8 mouse cellular contexts compared by ENCODE assay signal in the genomic region with DNA sequence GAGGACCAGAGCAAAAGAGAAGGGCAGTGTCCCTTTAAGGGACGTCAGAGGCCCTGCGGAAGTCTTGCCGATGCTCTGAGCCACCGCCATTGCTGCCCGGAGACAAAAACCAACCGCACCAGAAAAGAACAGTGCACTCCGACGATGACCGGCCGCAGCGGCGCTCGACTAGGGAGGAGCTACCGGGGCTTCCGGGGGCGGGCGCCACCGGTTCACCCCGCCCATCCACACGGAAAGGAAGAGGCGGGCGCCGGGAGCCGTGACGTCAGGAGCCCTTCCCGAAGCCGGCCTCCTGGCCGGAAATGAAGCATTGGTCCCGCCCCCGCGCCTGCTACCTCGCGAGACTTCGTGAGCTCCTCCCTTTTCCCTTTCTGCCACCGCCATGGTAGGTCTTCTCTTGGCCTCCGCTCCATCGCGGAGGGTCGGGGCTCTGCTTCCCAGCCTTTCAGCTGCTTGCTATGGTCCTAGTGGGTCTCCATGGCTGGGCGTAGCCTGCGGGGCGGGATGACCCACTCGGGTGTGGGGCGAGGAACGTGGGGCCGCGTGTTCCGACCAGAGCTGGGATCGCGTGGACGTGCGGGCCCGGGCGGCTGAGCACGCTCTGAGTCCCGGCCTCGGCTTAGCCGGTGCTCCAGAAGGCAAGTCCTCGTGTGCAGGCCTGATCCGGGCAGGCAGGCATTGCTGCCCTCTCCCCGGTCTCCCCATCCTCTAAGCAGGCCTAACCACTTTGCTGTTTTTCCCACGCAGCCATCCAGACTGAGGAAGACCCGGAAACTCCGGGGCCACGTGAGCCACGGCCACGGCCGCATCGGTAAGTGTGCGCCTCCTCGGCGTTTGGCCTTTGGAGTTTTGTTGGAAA. TPM values are rescaled to one million over a fixed set of nuclear protein-coding genes. Genes with fewer than 3 reads are reported as not detected.
DNase-seq lines count a peak whose midpoint lies in the region; ATAC-seq and TF ChIP-seq lines count a peak whose summit lies in the region.

A gene (plus strand): TSS at position 310 of the 859 bp plus-strand sequence.

- WGBS in forebrain, embryonic 11.5 days = under 1% methylated on average over 71 of the region's 72 CpGs
- under 1% methylated on average over 71 of the region's 72 CpGs for WGBS in heart, embryonic 16.5 days
- under 1% methylated on average over 72 of the region's 72 CpGs for WGBS in liver, embryonic 15.5 days (ENCODE audit: insufficient replicate concordance)
- under 1% methylated on average over 72 of the region's 72 CpGs for WGBS in neural tube, embryonic 12.5 days

- no peaks in the 10 kb centered on the region for H3K27me3 ChIP-seq in CH12.LX (replicated peaks)
- no peaks in the 10 kb centered on the region for H3K27me3 ChIP-seq in forebrain, embryonic 11.5 days (ENCODE audit: control insufficient read depth, insufficient read depth, low read length)
- no peaks in the 10 kb centered on the region for H3K27me3 ChIP-seq in heart, embryonic 16.5 days (ENCODE audit: control insufficient read depth, insufficient read depth, low read length)
- H3K27me3 ChIP-seq in liver, embryonic 15.5 days = no peaks in the 10 kb centered on the region
- no peaks in the 10 kb centered on the region for H3K27me3 ChIP-seq in neural tube, embryonic 12.5 days (replicated peaks)

- H3K36me3 ChIP-seq in CH12.LX (replicated peaks in 1 of 2; ENCODE audit: control insufficient read depth in 1 of 2, insufficient read depth in 1 of 2, low read length in 1 of 2) = peaks cover 39 to 44% of the 10 kb centered on the region in 2 experiments
- H3K36me3 ChIP-seq in forebrain, embryonic 11.5 days (ENCODE audit: control insufficient read depth, insufficient read depth, low read length) = peaks cover 6% of the 10 kb centered on the region; the same call in 1 of the 2 replicates
- peaks cover 35% of the 10 kb centered on the region for H3K36me3 ChIP-seq in heart, embryonic 16.5 days (ENCODE audit: control insufficient read depth, insufficient read depth)
- H3K36me3 ChIP-seq in liver, embryonic 15.5 days (replicated peaks) = peaks cover 40% of the 10 kb centered on the region
- H3K36me3 ChIP-seq in neural tube, embryonic 12.5 days = peaks cover 31% of the 10 kb centered on the region

- H3K4me2 ChIP-seq in CH12.LX (ENCODE audit: insufficient read depth, low read depth, poor library complexity, severe bottlenecking) = peak within 1 kb of the TSS; percentile 92
- peak within 1 kb of the TSS; percentile 93 for H3K4me2 ChIP-seq in forebrain, embryonic 11.5 days (ENCODE audit: low read depth, low read length, severe bottlenecking)
- peak within 1 kb of the TSS; percentile 93 for H3K4me2 ChIP-seq in heart, embryonic 16.5 days (ENCODE audit: low read depth, low read length)
- peak within 1 kb of the TSS; percentile 80 for H3K4me2 ChIP-seq in liver, embryonic 15.5 days
- peak within 1 kb of the TSS; percentile 94 for H3K4me2 ChIP-seq in neural tube, embryonic 12.5 days (replicated peaks)

- H3K79me2 ChIP-seq in CH12.LX (replicated peaks; ENCODE audit: control insufficient read depth, extremely low read depth, insufficient read depth, poor library complexity, severe bottlenecking) = peaks cover 36% of the 10 kb centered on the region

- DNase-seq in CH12.LX (ENCODE audit: extremely low read depth) = peak; percentile 96
- peak; percentile 96 for DNase-seq in c-Kit-positive CD71-positive TER-119-negative erythroid progenitor cells, embryonic 14.5 days (ENCODE audit: low read depth)
- DNase-seq in forebrain, embryonic 11.5 days (ENCODE audit: low spot score) = peak; percentile 99
- DNase-seq in kidney, postnatal 36 days = peak; percentile 98 to 99
- DNase-seq in telencephalon, adult 2 months (ENCODE audit: low read depth, low spot score) = peak; percentile 94

- peak within 1 kb of the TSS; percentile 83 to 100 (median 97) for H3K4me3 ChIP-seq in CH12.LX (replicated peaks in 1 of 3; ENCODE audit: low read depth in 2 of 3, low read length in 2 of 3, poor library complexity in 1 of 3)
- peak within 1 kb of the TSS; percentile 95 for H3K4me3 ChIP-seq in forebrain, embryonic 11.5 days (ENCODE audit: low read depth, low read length)
- peak within 1 kb of the TSS; percentile 61 for H3K4me3 ChIP-seq in heart, embryonic 16.5 days (ENCODE audit: low read length)
- peak within 1 kb of the TSS; percentile 98 for H3K4me3 ChIP-seq in liver, embryonic 15.5 days (replicated peaks)
- peak within 1 kb of the TSS; percentile 86 for H3K4me3 ChIP-seq in neural tube, embryonic 12.5 days

- dilution Hi-C loops in CH12.LX (cut with MboI; ENCODE audit: extremely low pct_ligation_motif_present, extremely low pct_unique_long_range_greater_than_20kb, low sequenced_read_pairs) = no loop called here

- H3K9me3 ChIP-seq in CH12.LX (replicated peaks; ENCODE audit: low read length) = no peaks in the 10 kb centered on the region
- no peaks in the 10 kb centered on the region for H3K9me3 ChIP-seq in forebrain, embryonic 11.5 days (ENCODE audit: control insufficient read depth, low read length)
- no peaks in the 10 kb centered on the region for H3K9me3 ChIP-seq in heart, embryonic 16.5 days (replicated peaks; ENCODE audit: control insufficient read depth, low read length)
- H3K9me3 ChIP-seq in liver, embryonic 15.5 days (replicated peaks) = no peaks in the 10 kb centered on the region
- no peaks in the 10 kb centered on the region for H3K9me3 ChIP-seq in neural tube, embryonic 12.5 days

- TF ChIP-seq EP300 in CH12.LX (IDR thresholded peaks at IDR 0.05; ENCODE audit: low read length) = no peak

- in situ Hi-C loops in CH12.LX (cut with MboI; ENCODE audit: low pct_ligation_motif_present, low pct_unique_long_range_greater_than_20kb, low sequenced_read_pairs) = no loop called here

- H3K4me1 ChIP-seq in CH12.LX (ENCODE audit: control insufficient read depth in 1 of 2, insufficient read depth in 2 of 2) = peaks cover 4 to 52% of the 10 kb centered on the region in 2 experiments; a peak in 3 of 4 replicates
- H3K4me1 ChIP-seq in forebrain, embryonic 11.5 days (replicated peaks; ENCODE audit: control insufficient read depth, insufficient read depth, low read length) = peaks cover 8% of the 10 kb centered on the region
- peaks cover 23% of the 10 kb centered on the region for H3K4me1 ChIP-seq in heart, embryonic 16.5 days (ENCODE audit: control insufficient read depth, insufficient read depth, low read length)
- peaks cover 54% of the 10 kb centered on the region for H3K4me1 ChIP-seq in liver, embryonic 15.5 days (replicated peaks)
- H3K4me1 ChIP-seq in neural tube, embryonic 12.5 days = peaks cover 23% of the 10 kb centered on the region

- no peak for TF ChIP-seq CTCF in CH12.LX (conservative IDR thresholded peaks at IDR 0.05 in 1 of 2, IDR thresholded peaks at IDR 0.05 in 1 of 2; ENCODE audit: low read depth in 2 of 2, low read length in 2 of 2)

- peak; percentile 95 for ATAC-seq in forebrain, embryonic 11.5 days (replicated peaks; ENCODE audit: low FRiP score)
- ATAC-seq in heart, embryonic 16.5 days (replicated peaks; ENCODE audit: extremely low read depth, insufficient read depth, low FRiP score) = peak; percentile 94
- peak; percentile 91 for ATAC-seq in liver, embryonic 15.5 days (ENCODE audit: insufficient read depth)
- peak; percentile 95 for ATAC-seq in neural tube, embryonic 12.5 days (ENCODE audit: low FRiP score, low read depth)

- H3K9ac ChIP-seq in CH12.LX (ENCODE audit: insufficient read depth, low read depth) = peak within 1 kb of the TSS; percentile 94
- peak within 1 kb of the TSS; percentile 98 for H3K9ac ChIP-seq in forebrain, embryonic 11.5 days (ENCODE audit: low read length)
- H3K9ac ChIP-seq in heart, embryonic 16.5 days (ENCODE audit: low read length) = peak within 1 kb of the TSS; percentile 87
- H3K9ac ChIP-seq in liver, embryonic 15.5 days = peak within 1 kb of the TSS; percentile 97
- peak within 1 kb of the TSS; percentile 94 for H3K9ac ChIP-seq in neural tube, embryonic 12.5 days

- no peak for TF ChIP-seq RAD21 in CH12.LX (IDR thresholded peaks at IDR 0.05; ENCODE audit: low read depth, low read length)

- peak within 1 kb of the TSS; percentile 80 for H3K27ac ChIP-seq in CH12.LX (ENCODE audit: insufficient read depth, low read depth)
- H3K27ac ChIP-seq in forebrain, embryonic 11.5 days (ENCODE audit: low read depth, low read length) = peak within 1 kb of the TSS; percentile 93
- H3K27ac ChIP-seq in heart, embryonic 16.5 days (ENCODE audit: low read length) = peak within 1 kb of the TSS; percentile 98
- peak within 1 kb of the TSS; percentile 98 for H3K27ac ChIP-seq in liver, embryonic 15.5 days (replicated peaks)
- peak within 1 kb of the TSS; percentile 89 for H3K27ac ChIP-seq in neural tube, embryonic 12.5 days

- peak; percentile 99 for TF ChIP-seq POLR2A in CH12.LX (IDR thresholded peaks at IDR 0.05; ENCODE audit: low read depth, low read length)

TF ChIP-seq in CH12.LX, 34 proteins besides CTCF, POLR2A, EP300 and RAD21 (continues in another document):
- TF ChIP-seq CHD2 (IDR thresholded peaks at IDR 0.05; ENCODE audit: low read length) (peak; percentile 98), PAX5 (IDR thresholded peaks at IDR 0.05; ENCODE audit: low read length) (no peak), ZMIZ1 (IDR thresholded peaks at IDR 0.05; ENCODE audit: low read depth, low read length) (peak; percentile 86; the same call in 1 of the 2 replicates), ZNF384 (IDR thresholded peaks at IDR 0.05; ENCODE audit: low read depth, low read length) (no peak), KAT2A (IDR thresholded peaks at IDR 0.05; ENCODE audit: insufficient replicate concordance, low read length) (peak; percentile 83; the same call in 1 of the 2 replicates), POLR2AphosphoS2 (IDR thresholded peaks at IDR 0.05; ENCODE audit: low read depth, low read length) (peak; percentile 96), ELF1 (IDR thresholded peaks at IDR 0.05; ENCODE audit: low read depth, low read length) (peak; percentile 95), TCF12 (IDR thresholded peaks at IDR 0.05; ENCODE audit: low read depth, low read length) (peak; percentile 95), NELFE (IDR thresholded peaks at IDR 0.05; ENCODE audit: low read depth, low read length) (peak; percentile 97), MYC (IDR thresholded peaks at IDR 0.05; ENCODE audit: low read depth, low read length) (peak; percentile 83), BHLHE40 (IDR thresholded peaks at IDR 0.05; ENCODE audit: low read depth, low read length) (no peak; the same call in 1 of the 2 replicates), MAX (IDR thresholded peaks at IDR 0.05; ENCODE audit: low read length) (no peak; the same call in 1 of the 2 replicates), SMC3 (IDR thresholded peaks at IDR 0.05; ENCODE audit: low read depth, low read length) (no peak)

RNA-seq across cellular contexts. Expression of the gene that starts here (rescaled TPM):
- total RNA-seq in CH12.LX (2012; rRNA removed) = 1,338 and 1,365 TPM in 2 replicates
- 929 and 1,216 TPM in 2 replicates for total RNA-seq in CH12.LX (2014; rRNA removed)
- 230 and 249 TPM in 2 replicates for polyA plus RNA-seq in CH12.LX (2012; ENCODE audit: insufficient read length, low read depth)
- polyA plus RNA-seq in forebrain, embryonic 11.5 days (2014; fragmentation: Nextera tagmentation; extraction: Ambion mirVana) = 103 and 119 TPM in 2 replicates
- polyA plus RNA-seq in heart, embryonic 16.5 days (2015; fragmentation: Nextera tagmentation; extraction: Ambion mirVana) = 71.3 and 74.1 TPM in 2 replicates
- 58.5 and 71.9 TPM in 2 replicates for polyA plus RNA-seq in liver, embryonic 15.5 days (2015; fragmentation: Nextera tagmentation; extraction: Ambion mirVana)
- polyA plus RNA-seq in neural tube, embryonic 12.5 days (2016; fragmentation: Nextera tagmentation; extraction: Ambion mirVana) = 88.0 and 90.4 TPM in 2 replicates

Comparison
In these comparisons a context has a peak if more than half of its experiments do, and no peak if none do; other contexts are left out.
1. Peak in every context shown above with its lines: DNase-seq, ATAC-seq, H3K4me3 ChIP-seq and H3K27ac ChIP-seq.